Mouse (Mus musculus) mouse embryonic stem cell (cell line): Measurements from ENCODE around the gene Gm20388.

Experiments used
- in situ Hi-C, 2 experiments: fragments of 300-500 bp; cut with MboI; formaldehyde crosslinking; loops; 1 replicate in 1 of 2; 3 replicates in 1 of 2; pipeline ENCODE4 v1.14.3; 2019 to 2020; ENCODE audit warnings: low sequenced_read_pairs in 2 of 2, low pct_unique_long_range_greater_than_20kb in 1 of 2, mixed read lengths in 1 of 2; ENCODE audit not compliant: unreplicated experiment in 1 of 2

Gm20388 gene

DNA sequence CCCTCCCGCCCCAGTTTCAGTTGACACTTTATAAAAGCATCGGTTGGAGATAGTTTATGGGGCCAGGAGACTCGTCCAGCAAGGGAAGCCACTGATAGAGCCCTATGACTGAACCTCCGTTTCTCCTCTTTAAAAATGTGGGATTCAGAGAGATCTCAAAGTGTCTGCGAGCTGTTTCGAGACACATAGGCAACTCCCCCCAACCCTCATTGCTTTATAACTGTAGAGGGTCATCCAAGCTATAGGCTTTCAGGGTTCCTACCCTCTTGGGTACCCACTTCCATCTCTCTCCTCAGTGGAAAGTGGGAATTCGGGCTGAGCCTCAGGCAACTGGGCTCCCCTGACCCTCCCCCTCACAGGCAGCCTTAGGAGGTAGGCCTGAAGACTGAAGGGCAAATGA, 1170.8 kb downstream of the Gm20388 start:
- in situ Hi-C loops: loop anchor here (5.0 to 10.0 kb wide), 3 partner anchors 36 to 257 kb away; partner anchors contain the start of gene Foxc2 (in 1 of the 2)

DNA sequence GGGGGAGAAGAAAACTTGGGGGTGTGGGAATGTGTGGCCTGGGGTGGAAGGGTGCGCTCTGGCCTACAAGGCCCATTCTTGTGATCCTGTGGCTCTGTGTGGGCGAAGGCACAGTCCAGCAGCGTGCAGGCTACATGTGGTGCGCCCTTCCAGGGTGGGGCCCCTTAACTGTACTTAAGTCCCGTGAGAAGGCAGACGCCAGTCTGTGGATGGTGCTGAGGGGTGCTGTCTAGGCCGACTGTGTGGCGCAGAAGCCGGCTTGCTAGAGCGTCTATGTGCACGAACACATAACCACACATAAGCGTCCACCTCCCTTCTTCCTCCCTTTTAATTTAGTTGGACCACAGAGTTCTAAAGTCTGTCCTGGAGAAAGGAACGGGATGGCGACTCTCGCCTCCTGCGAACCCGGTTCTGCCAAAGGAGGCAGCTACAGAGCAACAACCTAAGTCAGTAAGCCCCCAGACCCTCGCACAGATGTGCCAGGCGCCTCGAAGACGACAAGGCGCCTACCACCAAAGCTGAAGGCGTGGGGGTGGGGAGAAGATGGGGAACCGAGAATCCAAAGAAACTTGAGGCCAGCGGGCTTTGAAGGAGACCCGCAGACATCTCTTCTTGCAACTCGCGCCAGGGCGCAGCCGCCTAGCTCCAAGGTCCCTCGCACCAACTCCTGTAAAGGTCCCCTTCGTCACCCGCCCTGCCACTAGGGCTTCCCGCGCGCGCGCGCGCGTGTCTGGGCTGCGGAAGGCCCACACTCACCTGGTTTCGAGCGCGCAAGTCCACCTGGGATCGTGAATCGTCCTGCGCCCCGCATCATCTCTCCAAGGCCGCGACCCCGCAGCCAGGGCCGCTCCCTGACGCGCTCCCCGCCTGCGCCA, 1171.8 kb downstream of the Gm20388 start:
- in situ Hi-C loops: loop anchor here (5.0 to 10.0 kb wide), 3 partner anchors 35 to 258 kb away; partner anchors contain the start of gene Foxc2 (in 1 of the 2)

DNA sequence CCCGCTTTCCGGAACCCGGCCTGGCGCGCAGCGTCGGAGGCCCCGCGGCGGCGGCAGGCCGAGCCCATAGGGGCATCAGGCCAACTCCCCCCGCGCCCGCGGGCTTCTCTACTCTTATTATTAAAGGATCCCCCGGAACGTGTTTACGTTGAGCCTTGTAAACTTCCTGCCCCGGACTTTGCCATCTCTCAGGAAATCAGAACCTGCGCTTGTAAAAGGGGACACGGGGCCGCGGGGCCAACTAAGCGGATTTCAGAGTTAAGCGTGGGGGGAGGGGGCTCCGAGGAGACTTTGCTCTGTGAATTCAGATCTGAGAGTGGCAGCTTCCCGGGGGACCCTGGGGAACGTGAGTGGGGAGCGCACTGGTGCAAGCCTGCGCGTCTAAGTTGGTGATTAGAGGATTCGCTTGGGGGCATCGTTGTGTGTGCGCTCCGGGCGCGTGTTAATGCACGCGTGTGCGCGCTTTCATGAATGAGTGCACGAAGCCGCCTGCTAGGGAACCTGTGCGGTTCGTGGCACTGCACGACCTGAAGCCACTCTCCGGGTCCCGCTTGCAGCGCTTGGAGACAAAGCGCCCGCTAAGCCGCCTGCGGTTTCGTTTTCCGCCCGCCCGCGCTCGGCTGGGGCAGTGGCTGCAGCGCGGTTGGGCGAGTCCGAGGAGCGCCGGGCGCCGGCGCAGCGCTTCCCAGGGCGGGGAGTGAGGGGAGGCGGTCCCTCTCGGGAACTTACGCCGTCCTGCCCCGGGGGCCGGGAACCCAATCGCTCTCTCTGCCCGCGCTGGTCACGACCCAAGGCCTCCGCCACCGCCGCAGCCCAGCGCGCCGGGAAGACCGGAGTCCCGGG, 1172.7 kb downstream of the Gm20388 start:
- in situ Hi-C loops: loop anchor here (5.0 to 10.0 kb wide), 3 partner anchors 34 to 259 kb away; partner anchors contain the start of gene Foxc2 (in 1 of the 2)

DNA sequence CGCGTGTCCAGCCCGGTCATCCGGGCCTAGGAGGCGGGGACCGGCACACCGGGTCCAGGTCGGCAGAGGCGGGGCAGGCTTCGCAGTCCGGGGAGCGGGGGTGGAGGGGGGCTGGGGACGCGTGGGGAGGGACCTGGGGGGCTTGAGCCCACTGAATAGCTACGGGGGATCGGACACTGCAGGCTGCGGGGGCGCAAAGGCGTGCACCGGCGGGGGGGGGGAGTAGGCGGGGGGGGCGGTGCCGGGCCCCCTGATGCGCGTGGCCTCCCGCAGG, 1173.2 kb downstream of the Gm20388 start:
- in situ Hi-C loops: loop anchor here (5.0 to 10.0 kb wide), 3 partner anchors 33 to 259 kb away; partner anchors contain the start of gene Foxc2 (in 1 of the 2)

DNA sequence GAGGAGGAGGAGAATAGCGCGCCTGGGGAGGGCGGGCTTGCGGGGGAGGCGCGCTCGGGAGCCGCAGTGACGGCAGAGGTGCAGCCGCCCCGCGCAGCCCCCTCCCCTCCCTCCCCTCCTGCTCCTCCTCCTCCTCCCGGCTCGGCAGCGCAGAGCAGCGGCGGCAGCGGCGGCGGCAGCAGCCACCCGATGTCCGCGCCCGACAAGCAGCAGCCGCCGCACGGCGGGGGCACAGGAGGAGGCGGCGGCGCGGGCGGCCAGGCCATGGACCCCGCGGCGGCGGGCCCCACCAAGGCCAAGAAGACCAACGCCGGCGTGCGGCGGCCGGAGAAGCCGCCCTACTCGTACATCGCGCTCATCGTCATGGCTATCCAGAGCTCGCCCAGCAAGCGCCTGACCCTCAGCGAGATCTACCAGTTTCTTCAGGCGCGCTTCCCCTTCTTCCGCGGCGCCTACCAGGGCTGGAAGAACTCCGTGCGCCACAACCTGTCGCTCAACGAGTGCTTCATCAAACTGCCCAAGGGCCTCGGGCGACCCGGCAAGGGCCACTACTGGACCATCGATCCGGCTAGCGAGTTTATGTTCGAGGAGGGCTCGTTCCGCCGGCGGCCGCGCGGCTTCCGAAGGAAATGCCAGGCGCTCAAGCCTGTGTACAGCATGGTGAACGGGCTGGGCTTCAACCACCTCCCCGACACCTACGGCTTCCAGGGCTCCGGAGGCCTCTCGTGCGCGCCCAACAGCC, 1173.7 kb downstream of the Gm20388 start, which contains the start of gene Foxf1:
Gene Foxf1 (plus strand): TSS at position 177 of the 742 bp plus-strand sequence.
- in situ Hi-C loops: loop anchor here (5.0 to 10.0 kb wide), 3 partner anchors 33 to 260 kb away; partner anchors contain the start of gene Foxc2 (in 1 of the 2)

DNA sequence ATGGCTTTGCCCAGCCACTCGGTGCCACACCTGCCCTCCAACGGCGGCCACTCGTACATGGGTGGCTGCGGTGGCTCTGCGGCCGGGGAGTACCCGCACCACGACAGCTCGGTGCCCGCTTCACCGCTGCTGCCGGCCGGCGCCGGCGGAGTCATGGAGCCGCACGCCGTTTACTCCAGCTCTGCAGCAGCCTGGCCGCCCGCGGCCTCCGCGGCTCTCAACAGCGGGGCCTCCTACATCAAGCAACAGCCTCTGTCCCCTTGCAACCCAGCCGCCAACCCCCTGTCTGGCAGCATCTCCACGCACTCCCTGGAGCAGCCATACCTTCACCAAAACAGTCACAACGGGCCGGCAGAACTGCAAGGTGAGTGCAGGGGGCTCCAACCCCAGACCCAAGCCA, 1174.4 kb downstream of the Gm20388 start:
- in situ Hi-C loops: loop anchor here in 1 of 2 experiments (10.0 kb wide), 2 partner anchors 190 to 260 kb away; no protein-coding TSS in a partner anchor

DNA sequence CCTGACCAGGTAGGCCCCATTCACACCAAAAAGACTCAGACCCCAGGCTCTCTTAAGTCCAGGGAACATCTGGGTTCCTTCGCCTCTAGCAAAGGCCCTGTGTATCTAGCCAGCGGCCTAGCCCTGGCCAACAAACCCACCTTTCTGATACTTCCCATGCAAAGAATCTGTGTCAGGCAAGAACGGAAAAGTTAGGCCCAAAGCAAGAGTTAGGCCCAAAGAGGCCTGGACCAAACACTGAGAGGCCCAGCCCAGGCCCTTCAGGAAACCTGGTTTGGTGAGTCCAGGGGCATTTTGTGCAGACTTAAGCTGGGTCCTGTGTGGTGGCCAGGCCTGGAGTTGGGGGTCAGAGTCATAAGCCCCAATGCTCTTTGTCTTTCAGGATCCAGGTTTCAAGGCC, 1174.9 kb downstream of the Gm20388 start:
- in situ Hi-C loops: loop anchor here in 1 of 2 experiments (10.0 kb wide), 2 partner anchors 191 to 261 kb away; no protein-coding TSS in a partner anchor

DNA sequence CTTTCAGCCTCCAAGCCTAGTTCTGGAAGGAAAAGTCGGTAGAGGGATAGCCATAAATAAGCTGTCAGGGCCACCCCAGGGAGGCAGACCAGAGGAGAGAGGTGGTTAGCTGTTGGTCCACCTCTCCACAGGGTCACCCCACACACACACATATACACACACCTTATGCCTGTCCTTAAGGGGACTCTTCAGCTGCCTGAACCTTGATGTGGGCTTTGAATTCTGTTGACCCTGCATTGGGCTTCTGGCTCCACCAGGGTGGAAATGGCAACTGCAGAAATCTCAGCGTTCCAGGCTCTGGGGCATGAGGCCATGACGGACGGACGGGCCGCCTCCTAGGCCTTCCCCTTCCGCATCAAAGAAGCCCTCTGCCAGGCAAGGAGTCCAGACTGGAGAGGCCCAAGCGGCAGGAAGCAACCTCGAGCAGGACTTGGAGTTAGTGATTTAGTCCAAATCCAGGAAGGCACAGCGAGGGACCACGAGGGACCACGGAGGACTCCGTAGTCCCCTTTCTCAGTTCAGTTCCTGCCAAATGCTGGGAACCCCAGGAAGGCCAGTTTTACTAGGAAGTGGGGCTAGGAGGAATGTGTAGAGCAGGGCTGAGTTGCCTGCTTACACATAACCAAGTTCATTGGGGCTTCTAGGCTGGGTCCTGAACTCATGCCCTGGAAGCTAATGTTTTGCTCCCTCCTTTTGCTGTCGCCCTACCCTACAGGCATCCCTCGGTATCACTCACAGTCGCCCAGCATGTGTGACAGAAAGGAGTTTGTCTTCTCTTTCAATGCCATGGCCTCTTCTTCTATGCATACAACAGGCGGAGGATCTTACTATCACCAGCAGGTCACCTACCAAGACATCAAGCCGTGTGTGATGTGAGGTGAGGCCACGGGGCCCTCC, 1175.6 kb downstream of the Gm20388 start:
- in situ Hi-C loops: loop anchor here in 1 of 2 experiments (10.0 kb wide), 2 partner anchors 191 to 261 kb away; no protein-coding TSS in a partner anchor

DNA sequence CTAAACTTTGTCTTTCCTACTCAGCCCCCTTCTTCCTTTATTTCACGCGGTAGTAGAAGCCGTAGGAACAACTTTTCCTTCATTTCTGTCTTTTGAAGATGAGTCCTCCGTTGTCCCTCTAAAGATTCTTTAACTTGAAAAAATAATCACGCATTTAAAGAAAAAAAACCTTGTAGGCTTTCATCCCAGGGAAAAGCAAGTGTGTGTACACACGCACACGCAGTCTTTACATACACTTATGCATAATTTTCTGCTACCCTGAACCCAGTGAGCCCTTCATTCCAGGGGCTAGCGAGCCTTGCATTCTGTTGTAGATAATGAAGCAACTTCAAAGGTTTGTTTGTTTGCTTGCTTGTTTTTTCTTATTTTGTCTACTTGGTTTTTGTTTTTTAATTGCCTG, 1177.6 kb downstream of the Gm20388 start:
- in situ Hi-C loops: loop anchor here in 1 of 2 experiments (10.0 kb wide), 2 partner anchors 193 to 263 kb away; no protein-coding TSS in a partner anchor

DNA sequence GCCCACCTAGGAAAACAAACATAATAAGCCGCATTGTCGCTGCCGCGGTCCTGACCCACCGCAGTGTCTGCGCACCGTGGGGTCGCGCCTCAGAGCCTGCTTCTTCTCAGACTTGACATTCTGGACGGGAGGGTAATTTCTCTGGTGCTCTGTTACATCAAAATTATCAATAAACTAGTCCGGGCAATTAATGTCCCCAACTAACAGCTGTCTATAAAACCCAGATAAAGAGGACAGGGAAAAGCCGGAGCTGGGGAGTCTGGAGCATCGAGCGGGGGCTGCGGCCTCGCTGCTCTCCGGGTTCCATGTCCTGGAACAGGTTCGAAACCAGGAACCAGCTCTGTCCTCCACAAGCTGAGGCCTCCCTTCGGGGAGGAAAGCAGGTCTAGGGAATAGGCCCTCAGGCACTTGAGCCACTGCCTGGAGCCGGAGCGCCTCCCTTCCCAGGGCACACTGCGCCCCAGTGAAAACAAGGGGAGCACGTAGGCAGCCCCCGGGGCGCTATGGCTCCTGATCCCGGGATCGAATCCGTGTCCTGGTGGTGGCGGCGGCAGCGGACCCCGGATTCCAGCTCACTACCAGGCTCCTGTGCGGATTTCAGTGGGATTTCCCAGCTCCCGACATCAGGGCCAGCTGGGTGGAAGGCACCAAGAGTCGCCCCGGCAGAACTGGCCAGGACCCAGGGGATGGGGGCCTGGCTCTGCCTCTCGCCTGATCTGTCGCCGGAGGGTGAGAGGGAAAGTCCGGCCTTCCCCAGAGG, 1178.4 kb downstream of the Gm20388 start:
- in situ Hi-C loops: loop anchor here in 1 of 2 experiments (10.0 kb wide), 2 partner anchors 194 to 264 kb away; no protein-coding TSS in a partner anchor

DNA sequence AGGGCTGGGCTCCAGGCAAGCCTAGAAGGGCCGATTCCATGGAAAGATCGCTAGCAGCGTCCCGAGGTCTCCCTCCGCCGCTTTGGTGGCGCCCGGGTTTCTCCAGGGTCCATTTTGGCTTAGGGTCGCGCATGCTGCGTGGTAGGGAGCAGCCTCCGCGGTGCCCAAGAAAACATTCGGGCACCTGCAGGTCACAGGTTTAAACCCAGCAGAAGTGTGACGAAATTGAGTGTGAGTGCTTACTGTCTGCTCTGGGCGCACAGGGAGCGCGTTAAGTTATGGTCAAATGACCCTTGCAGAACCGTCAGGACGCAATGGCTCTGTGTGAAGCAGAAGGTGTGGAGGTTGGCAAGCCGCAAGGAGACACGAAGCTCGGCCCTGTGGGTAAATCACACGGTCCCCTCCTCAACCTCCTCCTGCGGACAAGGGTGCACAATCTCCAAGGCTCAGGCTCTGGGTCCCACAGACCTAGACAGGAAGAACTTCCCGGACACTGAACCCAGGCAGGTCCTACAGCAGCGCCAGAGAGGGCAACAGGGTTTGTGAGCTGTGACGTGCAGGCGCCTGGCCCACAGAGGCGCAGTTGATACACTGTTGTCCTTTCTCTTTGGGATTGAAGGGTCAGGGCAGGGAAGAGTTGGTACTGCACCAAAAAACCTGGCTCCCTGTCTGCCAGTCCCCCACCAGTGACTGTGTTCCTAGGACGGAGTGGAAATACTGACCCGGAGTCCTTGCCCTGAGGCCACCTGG, 1179.2 kb downstream of the Gm20388 start:
- in situ Hi-C loops: loop anchor here in 1 of 2 experiments (10.0 kb wide), 2 partner anchors 195 to 265 kb away; no protein-coding TSS in a partner anchor

DNA sequence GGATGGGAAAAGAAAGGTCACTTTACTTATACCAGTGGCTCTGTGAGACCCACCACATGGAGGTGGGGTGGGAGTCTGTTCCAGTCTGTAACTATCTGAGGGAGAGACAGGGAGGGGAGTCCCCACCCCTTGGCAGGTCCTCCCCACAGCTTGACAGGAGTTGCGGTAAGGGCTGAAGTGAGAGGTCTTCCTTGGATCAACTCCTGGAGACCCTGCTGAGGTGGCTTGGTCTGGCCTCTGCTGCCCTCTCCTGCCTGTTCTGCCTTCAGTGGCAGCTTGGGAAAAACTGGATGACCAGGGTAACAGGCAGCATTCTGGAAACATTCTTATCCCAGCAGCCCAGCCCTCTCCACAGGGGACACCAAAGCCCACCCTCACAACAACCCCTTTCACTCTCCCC, 1180.1 kb downstream of the Gm20388 start:
- in situ Hi-C loops: no loop called here

DNA sequence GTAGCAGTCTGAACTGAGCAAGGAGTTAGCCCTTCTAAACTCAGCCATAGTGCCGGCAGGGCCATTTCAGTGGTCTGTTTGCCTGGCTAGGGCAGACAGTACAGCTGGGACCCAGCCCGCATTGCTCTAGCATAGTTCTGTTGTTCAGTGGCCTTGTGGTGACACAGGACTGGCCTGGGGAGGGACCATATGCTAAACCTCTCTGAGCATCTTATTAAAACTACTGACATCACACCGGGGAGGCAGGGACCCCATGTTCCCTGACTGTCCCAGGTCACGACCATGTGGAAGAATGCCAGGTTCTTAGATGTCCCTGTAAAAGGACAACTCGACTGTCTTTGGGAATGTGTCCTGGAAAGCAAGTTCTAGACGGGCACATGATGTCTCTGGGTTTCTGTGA, 1181.5 kb downstream of the Gm20388 start:
- in situ Hi-C loops: no loop called here

DNA sequence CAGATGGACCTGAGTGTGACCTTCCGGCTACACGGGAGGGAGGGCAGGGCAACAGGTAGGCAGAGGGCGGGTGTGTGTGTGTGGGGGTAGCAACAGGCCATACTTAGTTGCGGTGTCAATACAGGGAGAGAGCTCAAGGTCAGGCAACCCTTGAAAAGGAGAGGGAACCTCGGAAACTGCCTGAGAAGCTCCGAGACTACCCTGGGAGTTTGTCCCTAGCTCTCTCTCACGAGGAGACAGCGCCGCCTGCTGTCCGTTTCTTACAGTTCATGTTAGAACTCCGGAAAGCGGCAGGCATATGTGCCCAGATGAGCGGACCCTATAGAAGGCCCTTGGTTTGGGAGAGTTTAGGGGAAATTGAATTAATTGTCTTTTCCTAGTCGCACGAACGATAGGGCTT, 1182.0 kb downstream of the Gm20388 start:
- in situ Hi-C loops: no loop called here

DNA sequence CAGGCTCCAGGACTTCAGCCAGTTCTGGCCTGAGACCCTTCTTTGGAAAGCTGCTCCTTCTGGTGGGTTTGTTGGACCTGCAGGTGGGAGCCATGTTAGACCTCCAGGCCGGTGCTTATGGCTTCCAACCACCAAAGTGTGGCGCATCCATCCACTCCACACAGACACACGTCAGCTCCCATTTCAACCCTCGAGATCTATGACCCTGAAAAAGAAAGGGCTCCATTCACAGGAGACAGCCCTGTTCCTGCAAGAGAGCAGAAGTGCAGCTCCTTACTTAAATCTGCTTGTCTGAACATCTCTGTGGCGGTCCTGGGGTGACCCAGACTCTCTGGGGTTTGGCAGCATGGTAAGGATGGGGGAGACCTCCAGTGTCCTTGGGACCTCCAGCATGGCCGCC, 1182.9 kb downstream of the Gm20388 start:
- in situ Hi-C loops: no loop called here
